8 mouse cellular contexts compared by ENCODE assay signal in genomic region chr5:129715326-129715861, GRCm38 (mm10). TPM values are rescaled to one million over a fixed set of nuclear protein-coding genes. Genes with fewer than 3 reads are reported as not detected.
A peak's percentile ranks its signal among the peaks of the same experiment; 100 is the strongest.
DNase-seq lines count a peak whose midpoint lies in the region; ATAC-seq lines count a peak whose summit lies in the region.

TSS of gene Mrps17 (plus strand) at chr5:129715497.

- WGBS in heart, embryonic 10.5 days: under 1% methylated on average over 33 of the region's 33 CpGs
- under 1% methylated on average over 33 of the region's 33 CpGs for WGBS in kidney, embryonic 15.5 days

- peak within 1 kb of the TSS; percentile 91 for H3K4me3 ChIP-seq in heart, embryonic 10.5 days
- H3K4me3 ChIP-seq in kidney, embryonic 15.5 days (replicated peaks): peak within 1 kb of the TSS; percentile 69

- no peaks in the 10 kb centered on the region for H3K9me3 ChIP-seq in heart, embryonic 10.5 days
- no peaks in the 10 kb centered on the region for H3K9me3 ChIP-seq in kidney, embryonic 15.5 days (replicated peaks)

- DNase-seq in B cell, adult 2 months: peak; percentile 91 to 93
- peak; percentile 98 for DNase-seq in brain, adult 2 months (ENCODE audit: low read depth, low spot score)
- DNase-seq in heart, embryonic 10.5 days (ENCODE audit: low spot score): peak; percentile 98
- peak; percentile 95 for DNase-seq in liver
- peak; percentile 92 to 95 for DNase-seq in spleen, postnatal 4 days (ENCODE audit: low spot score in 2 of 2)

- no peaks in the 10 kb centered on the region for H3K27me3 ChIP-seq in heart, embryonic 10.5 days (ENCODE audit: insufficient read depth, poor library complexity, severe bottlenecking)
- H3K27me3 ChIP-seq in kidney, embryonic 15.5 days: no peaks in the 10 kb centered on the region

- peak within 1 kb of the TSS; percentile 70 for H3K4me2 ChIP-seq in kidney, embryonic 15.5 days

- peak within 1 kb of the TSS; percentile 90 for H3K27ac ChIP-seq in heart, embryonic 10.5 days
- peak within 1 kb of the TSS; percentile 38; the same call in 1 of the 2 replicates for H3K27ac ChIP-seq in kidney, embryonic 15.5 days

- peak within 1 kb of the TSS; percentile 69 for H3K9ac ChIP-seq in kidney, embryonic 15.5 days

- H3K36me3 ChIP-seq in heart, embryonic 10.5 days: peaks cover 39% of the 10 kb centered on the region
- H3K36me3 ChIP-seq in kidney, embryonic 15.5 days: peaks cover 39% of the 10 kb centered on the region

- H3K4me1 ChIP-seq in heart, embryonic 10.5 days: peaks cover 9% of the 10 kb centered on the region; the same call in 1 of the 2 replicates
- peaks cover 7% of the 10 kb centered on the region for H3K4me1 ChIP-seq in kidney, embryonic 15.5 days

- ATAC-seq in erythroblast, adult 5-6 weeks (replicated peaks; ENCODE audit: low FRiP score, poor library complexity, severe bottlenecking): peak; percentile 99
- peak; percentile 96 for ATAC-seq in kidney, embryonic 15.5 days (replicated peaks; ENCODE audit: low FRiP score)
- ATAC-seq in monocyte, adult 5-6 weeks (replicated peaks; ENCODE audit: insufficient number of reproducible peaks, low FRiP score, low TSS enrichment, poor library complexity, severe bottlenecking): peak; percentile 97

RNA-seq across cellular contexts. Expression of gene Mrps17, which starts in this region (rescaled TPM):
- 26.1 and 70.1 TPM in 2 replicates for total RNA-seq in erythroblast, adult 5-6 weeks (2015; ENCODE audit: low replicate concordance)
- 10.6 and 17.0 TPM in 2 replicates for total RNA-seq in erythroblast, adult 5-6 weeks (2017; ENCODE audit: low replicate concordance)
- polyA plus RNA-seq in heart, embryonic 10.5 days (2016; fragmentation: Nextera tagmentation; extraction: Ambion mirVana): 162 and 176 TPM in 2 replicates
- polyA plus RNA-seq in kidney, embryonic 15.5 days (2015; fragmentation: Nextera tagmentation; extraction: Ambion mirVana): 198 and 199 TPM in 2 replicates
- 34.6 to 75.1 TPM (median 51.6 TPM) in 3 replicates for total RNA-seq in monocyte, adult 5-6 weeks (2017)

Comparison
In these comparisons a context has a peak if more than half of its experiments do, and no peak if none do; other contexts are left out.
1. Peak in every context shown above with its lines: DNase-seq, ATAC-seq, H3K4me3 ChIP-seq and H3K27ac ChIP-seq.